Mouse (Mus musculus) heart, postnatal 14 days (tissue): ENCODE data around the gene Cd4. TPM values are rescaled to one million over a fixed set of nuclear protein-coding genes. Genes with fewer than 3 reads are reported as not detected.
A peak's percentile ranks its signal among the peaks of the same experiment; 100 is the strongest.

Experiments
- DNase-seq, 2 experiments: peaks; one replicate each; pipeline ENCODE4 v3.0.0; 2021 to 2022
- intact Hi-C: fragments of 180-260 bp; cut with DNase I; formaldehyde crosslinking; loops from one replicate; pipeline ENCODE4 v1.15.1; 2025
- long read RNA-seq, 2 experiments: library from polyadenylated mRNA; stranded (forward); transcript quantifications; one replicate each; pipeline ENCODE4 v2.0.0; 2021
- total RNA-seq, 2 experiments: library from RNA; stranded (reverse); gene quantifications; 2 replicates each; pipeline ENCODE4 v1.2.3; 2021

Cd4 gene
- 10 to 100 TPM in 1 of 2 experiments, 1 to 10 TPM in 1; 1.2 to 12.3 TPM for total RNA-seq
- long read RNA-seq, experiment 1, partial matches to known transcripts = 0 of 2 reads
- long read RNA-seq, experiment 1, other reads (novel, unspliced or antisense) = 1 of 2 reads
- long read RNA-seq, experiment 2 = 0 reads

- DNase-seq = no peak
Observed at GRCm38 (mm10) chr6:124887986-124888385, at the start of gene Cd4. Gene Cd4, minus strand, starts transcription at chr6:124888221.

GRCm38 (mm10) chr6:124937493-124937892, 49.5 kb upstream of the Cd4 start:
- intact Hi-C loops = loop anchor here (10.0 kb wide), 1 partner anchor 147 kb away; no protein-coding TSS in a partner anchor

More at GRCm38 (mm10) chr6:124887986-124888385, at the start of gene Cd4:
- intact Hi-C loops = no loop called here

DNA sequence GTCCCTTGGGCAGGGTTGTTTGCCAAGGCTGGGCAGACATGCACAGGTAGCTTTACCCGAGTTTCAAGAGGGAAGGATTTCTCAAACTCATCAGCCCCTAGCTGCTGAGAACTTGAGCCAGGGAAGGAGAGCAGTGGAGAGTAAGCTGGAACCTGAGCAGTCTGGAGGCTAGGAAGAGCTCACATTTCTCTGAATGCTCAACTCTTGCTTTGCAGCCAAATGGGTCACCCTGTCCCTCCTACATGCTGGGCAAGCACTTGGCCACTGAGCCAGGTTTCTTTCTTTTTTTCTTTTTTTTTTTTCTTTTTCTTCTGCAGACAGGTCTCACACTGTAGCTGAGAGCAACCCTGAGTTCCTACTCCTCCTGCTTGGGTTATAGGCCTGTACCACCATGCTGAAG, 48.7 kb upstream of the Cd4 start:
- intact Hi-C loops = loop anchor here (10.0 kb wide), 1 partner anchor 148 kb away; no protein-coding TSS in a partner anchor
- DNase-seq = no peak

More at GRCm38 (mm10) chr6:124937493-124937892, 49.5 kb upstream of the Cd4 start:
- DNase-seq = no peak

DNA sequence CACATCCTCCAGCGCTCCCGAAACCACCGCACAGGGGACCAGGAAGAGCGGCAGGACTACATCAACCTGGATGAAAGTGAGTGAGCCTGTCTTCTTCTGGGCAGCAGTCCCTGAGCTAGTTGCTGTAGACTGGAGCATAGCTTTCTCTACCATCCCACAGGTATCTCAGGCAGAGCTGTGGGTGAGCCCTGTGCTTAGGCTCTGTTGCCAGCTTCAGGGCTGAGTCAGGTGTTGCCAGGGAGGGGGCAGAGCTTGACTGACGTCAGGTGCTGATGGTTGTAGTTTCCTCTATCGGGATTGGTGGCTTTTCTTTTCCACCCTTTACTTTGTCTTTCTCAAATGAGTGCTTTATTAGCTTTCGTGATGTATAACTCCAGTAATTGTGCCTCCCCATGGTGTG, 46.6 kb upstream of the Cd4 start:
- no peak for DNase-seq
- intact Hi-C loops = loop anchor here (10.0 kb wide), 1 partner anchor 150 kb away; no protein-coding TSS in a partner anchor

DNA sequence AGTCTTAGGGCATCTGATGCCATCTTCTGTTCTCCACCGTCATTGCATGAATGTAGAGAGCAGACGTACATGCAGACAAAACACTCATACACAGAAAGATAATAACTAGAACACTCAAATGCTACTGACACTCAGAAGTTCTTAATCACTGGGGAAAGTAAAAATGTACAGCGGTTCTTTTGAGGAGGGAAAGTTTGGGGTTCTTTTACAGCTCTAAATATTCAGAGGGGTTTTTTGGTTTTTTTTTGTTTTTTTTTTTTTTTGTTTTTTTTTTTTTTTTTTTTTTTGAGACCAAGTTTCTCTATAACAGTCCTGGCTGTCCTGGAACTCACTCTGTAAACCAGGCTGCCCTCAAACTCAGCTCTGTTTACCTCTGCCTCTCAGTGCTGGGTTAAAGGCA, 45.1 kb upstream of the Cd4 start:
- intact Hi-C loops = loop anchor here (2.0 to 10.0 kb wide), 2 partner anchors 32 to 152 kb away; partner anchors contain the start of gene Cops7a

GRCm38 (mm10) chr6:124932314-124932695, 44.3 kb upstream of the Cd4 start:
- intact Hi-C loops = loop anchor here (2.0 to 10.0 kb wide), 2 partner anchors 32 to 152 kb away; partner anchors contain the start of gene Cops7a
- no peak for DNase-seq

More for the DNA sequence above, 45.1 kb upstream of the Cd4 start:
- no peak for DNase-seq

- peak in 1 of 2 experiments; percentile 49 for DNase-seq
- intact Hi-C loops = loop anchor here (2.0 to 10.0 kb wide), 2 partner anchors 33 to 153 kb away; partner anchors contain the start of gene Cops7a
Observed at GRCm38 (mm10) chr6:124931525-124932313, 43.7 kb upstream of the Cd4 start.

GRCm38 (mm10) chr6:124930754-124931524, 42.9 kb upstream of the Cd4 start, which contains the start of gene Mlf2:
Gene Mlf2, plus strand, starts transcription at chr6:124931386.
- peak; percentile 99 to 100 for DNase-seq
- intact Hi-C loops = loop anchor here (1.0 to 10.0 kb wide), 4 partner anchors 14 to 154 kb away; no protein-coding TSS in a partner anchor

- DNase-seq = peak in 1 of 2 experiments; percentile 15
- intact Hi-C loops = loop anchor here (1.0 to 10.0 kb wide), 4 partner anchors 13 to 155 kb away; no protein-coding TSS in a partner anchor
Observed at GRCm38 (mm10) chr6:124930231-124930630, 42.2 kb upstream of the Cd4 start.

GRCm38 (mm10) chr6:124925941-124926340, 37.9 kb upstream of the Cd4 start:
- peak in 1 of 2 experiments; percentile 71 for DNase-seq
- intact Hi-C loops = no loop called here

GRCm38 (mm10) chr6:124925173-124925793, 37.3 kb upstream of the Cd4 start:
- DNase-seq = no peak
- intact Hi-C loops = no loop called here

DNA sequence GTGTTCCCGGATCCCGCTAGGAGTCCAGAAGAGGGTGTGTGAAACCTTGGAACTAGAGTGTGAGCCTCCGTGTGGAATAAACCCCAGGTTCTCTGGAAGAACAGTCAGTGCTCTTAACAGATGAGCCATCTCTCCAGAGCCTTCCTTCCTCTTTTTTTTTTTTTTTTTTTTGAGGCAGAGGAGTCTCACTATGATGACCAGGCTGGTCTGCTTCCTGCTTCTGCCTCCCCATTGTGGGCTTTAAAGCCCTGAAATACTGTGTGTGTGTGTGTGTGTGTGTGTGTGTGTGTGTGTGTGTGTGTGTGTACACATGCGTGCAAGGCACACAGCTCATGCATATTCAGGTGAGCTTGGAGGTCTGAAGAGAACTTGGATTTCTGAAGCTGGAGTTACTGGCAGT, 33.5 kb upstream of the Cd4 start:
- no peak for DNase-seq
- intact Hi-C loops = no loop called here

DNA sequence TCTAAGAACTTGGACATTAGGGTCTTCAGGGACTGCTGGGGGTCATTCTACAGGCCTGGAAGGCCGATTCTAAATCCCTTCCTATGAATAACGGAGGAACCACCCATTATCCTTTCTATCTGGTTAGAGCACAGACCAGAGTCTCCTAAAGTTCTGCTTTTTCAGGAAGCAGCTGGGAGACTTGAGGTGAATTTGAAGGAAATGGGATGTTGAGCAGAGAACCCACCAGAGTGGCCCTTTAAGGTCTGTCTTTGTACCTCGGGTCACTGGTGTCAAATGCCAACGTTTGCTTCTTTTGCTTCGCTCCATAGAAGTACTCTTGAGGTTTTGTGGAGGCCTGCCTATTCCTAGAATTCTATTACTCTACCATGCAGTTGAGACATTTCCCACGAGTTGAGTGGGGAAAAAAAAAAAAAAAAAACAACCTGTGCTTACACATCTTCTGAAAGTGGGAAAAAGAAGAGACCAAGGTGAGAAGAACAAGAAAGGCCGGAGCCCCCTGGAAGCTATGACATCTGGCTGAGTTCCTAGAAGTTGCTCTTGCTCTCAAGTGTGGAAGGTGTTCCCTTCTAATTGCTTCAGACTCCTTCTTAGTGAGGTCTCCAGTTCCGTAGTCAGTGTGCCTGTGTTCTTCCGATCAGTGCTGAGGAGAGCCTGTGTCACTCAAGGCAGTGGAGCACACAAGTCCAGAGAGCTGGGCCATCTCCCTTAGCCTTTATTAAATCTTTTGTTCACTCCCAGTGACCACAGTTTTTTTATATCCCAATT, 32.5 kb upstream of the Cd4 start:
- intact Hi-C loops = no loop called here
- DNase-seq = no peak

- intact Hi-C loops = loop anchor here (5.0 kb wide), 1 partner anchor 117 kb away; the partner anchor contains the start of gene Ing4
- DNase-seq = peak; percentile 92 to 94
Observed at GRCm38 (mm10) chr6:124919695-124920317, 31.8 kb upstream of the Cd4 start, which contains the start of gene Ptms. Gene Ptms, minus strand, starts transcription at chr6:124920103.

DNA sequence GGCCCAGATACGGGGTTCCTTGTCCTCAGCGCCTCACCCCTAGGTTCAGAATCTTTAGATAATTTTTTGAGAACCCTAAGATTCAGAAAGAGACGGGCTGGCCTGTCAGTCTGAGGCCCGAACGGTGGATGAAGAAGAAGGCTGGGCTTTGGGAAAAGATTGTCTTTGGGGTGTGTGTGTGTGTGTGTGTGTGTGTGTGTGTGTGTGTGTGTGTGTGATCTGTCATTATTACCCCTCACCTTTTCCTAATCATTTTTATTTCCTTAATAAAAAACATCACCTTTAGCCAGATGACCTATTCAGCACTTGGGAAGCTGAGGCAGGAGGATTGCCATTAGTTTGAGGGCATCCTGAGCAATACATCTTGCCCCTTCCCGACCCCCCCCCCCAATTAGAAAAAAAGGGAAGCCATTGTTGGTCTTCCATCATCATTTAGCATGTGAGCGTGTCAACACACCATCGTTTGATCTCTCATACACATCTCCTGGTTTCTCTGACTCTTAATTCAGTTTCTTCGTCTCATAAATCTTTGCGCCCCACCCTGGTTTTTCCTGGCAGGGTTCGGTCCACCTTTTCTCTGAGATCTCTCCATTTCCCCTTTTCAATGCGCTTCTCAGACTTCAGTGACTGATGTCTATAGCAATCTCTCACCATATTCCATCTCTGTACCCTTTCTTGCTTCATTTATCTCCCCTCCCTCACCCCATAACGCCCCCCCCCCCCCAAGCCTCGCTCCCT, 31.0 kb upstream of the Cd4 start:
- DNase-seq = peak in 1 of 2 experiments; percentile 15
- intact Hi-C loops = loop anchor here (5.0 kb wide), 1 partner anchor 118 kb away; the partner anchor contains the start of gene Ing4

DNA sequence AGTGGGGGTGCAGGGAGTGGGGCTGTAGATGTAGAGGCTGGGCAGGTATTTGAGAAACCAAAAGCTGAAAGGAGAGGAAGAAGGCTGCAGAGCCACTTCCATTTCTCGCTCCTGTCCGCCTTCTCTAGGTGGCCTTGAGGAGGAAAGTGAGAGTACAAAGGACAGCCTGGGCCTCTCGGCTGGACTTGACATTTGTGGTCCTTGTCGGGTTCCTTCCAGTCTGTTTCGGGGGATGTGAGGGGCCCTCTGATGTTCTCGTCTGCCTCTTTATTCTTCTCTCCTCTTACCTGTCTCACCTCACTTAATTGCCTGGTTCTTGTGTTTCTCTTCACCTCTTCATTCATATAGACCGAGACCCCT, 30.3 kb upstream of the Cd4 start:
- intact Hi-C loops = loop anchor here (5.0 kb wide), 1 partner anchor 119 kb away; the partner anchor contains the start of gene Ing4
- no peak for DNase-seq

GRCm38 (mm10) chr6:124917518-124918330, 29.7 kb upstream of the Cd4 start:
- intact Hi-C loops = loop anchor here (1.0 to 5.0 kb wide), 2 partner anchors 13 to 120 kb away; partner anchors contain the start of gene Ing4
- DNase-seq = peak; percentile 91 to 95
